Mouse (Mus musculus) heart, adult 2 months (tissue): ENCODE measurements at regions not wholly inside any gene's neighbourhood (a gene's known extent, or its start where the extent isn't known, plus 50 kb on each side); places are given as distances from the start of the nearest gene placed in this dataset.

ENCODE experiments used
- DNase-seq, 2 experiments: peaks; one replicate each; pipeline ENCODE4 v3.0.0; 2021
- H3K27ac ChIP-seq: fragments of 200-600 bp; 2 replicates; pipeline ENCODE4 v1.8.1; 2022
- H3K27me3 ChIP-seq: fragments of 200-500 bp; 2 replicates; pipeline ENCODE4 v1.6.1; 2012; ENCODE audit warnings: mild to moderate bottlenecking, low read length, inconsistent platforms, mixed read lengths; ENCODE audit not compliant: control insufficient read depth, insufficient read depth
- H3K36me3 ChIP-seq: fragments of 200-500 bp; 2 replicates; pipeline ENCODE4 v1.6.1; 2012; ENCODE audit warnings: low read length, inconsistent platforms; ENCODE audit not compliant: control insufficient read depth, insufficient read depth
- H3K4me1 ChIP-seq: fragments of 200-500 bp; 2 replicates; pipeline ENCODE4 v1.6.1; 2011; ENCODE audit warnings: low read length; ENCODE audit not compliant: control insufficient read depth, insufficient read depth
- H3K4me3 ChIP-seq: fragments of 200-600 bp; 2 replicates; pipeline ENCODE4 v1.8.1; 2022
- H3K79me2 ChIP-seq: fragments of 200-500 bp; replicated peaks from 2 replicates; pipeline ENCODE4 v1.6.1; 2012; ENCODE audit warnings: mild to moderate bottlenecking, inconsistent platforms, low read length, moderate library complexity, mixed read lengths; ENCODE audit not compliant: control insufficient read depth, insufficient read depth
- H3K9ac ChIP-seq: fragments of 200-500 bp; 2 replicates; pipeline ENCODE4 v1.6.1; 2012; ENCODE audit warnings: low read depth, mild to moderate bottlenecking, control low read depth, inconsistent platforms, low read length, mixed read lengths
- CTCF ChIP-seq: fragments of 200-600 bp; IDR thresholded peaks from 2 replicates; pipeline ENCODE4 v1.8.1; 2022; ENCODE audit warnings: antibody characterized with exemption, mild to moderate bottlenecking, moderate library complexity
- EP300 ChIP-seq: fragments of 200-500 bp; IDR thresholded peaks from 2 replicates; pipeline ENCODE4 v1.6.1; 2011; ENCODE audit warnings: low read depth, low read length, control low read depth; ENCODE audit not compliant: insufficient read depth
- POLR2A ChIP-seq: fragments of 200-500 bp; IDR thresholded peaks from 2 replicates; pipeline ENCODE4 v1.6.1; 2011; ENCODE audit warnings: mild to moderate bottlenecking, low read depth, low read length, control low read depth; ENCODE audit not compliant: insufficient read depth
- WGBS: fragments of 180-500 bp; shearing (Covaris S2); methylation state at CpG from one replicate; pipeline ENCODE4 v1.1.7; 2018; 5-methylcytosine and 5-hydroxymethylcytosine counted together
- intact Hi-C: fragments of 180-260 bp; cut with DNase I; formaldehyde crosslinking; loops from one replicate; pipeline ENCODE4 v1.15.1; 2025

DNA sequence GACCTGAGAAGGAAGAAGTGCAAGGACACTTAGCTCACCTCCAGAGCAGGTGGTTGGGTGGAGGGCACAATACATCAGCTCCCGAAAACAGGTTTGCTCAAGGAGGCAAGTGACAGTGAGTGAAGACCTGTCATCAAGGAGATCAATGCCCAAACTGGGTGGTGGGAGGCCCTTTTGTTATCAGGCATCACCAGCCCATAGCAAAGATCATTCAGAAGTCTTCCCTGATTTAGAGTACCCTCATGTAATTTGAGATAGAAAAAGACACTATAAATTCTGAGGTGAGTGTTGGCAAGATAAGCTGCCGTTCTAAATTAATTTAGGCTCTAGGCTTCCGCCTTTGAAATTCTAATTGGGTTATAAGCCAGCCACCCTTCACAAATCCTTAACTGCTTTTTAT, 76.1 kb upstream of the Tmem164 start:
- TF ChIP-seq POLR2A (no peak), EP300 (no peak), CTCF (no peak)
- Histone ChIP-seq H3K27ac (no peak overlapping the region), H3K4me3 (no peak overlapping the region), H3K79me2 (no peaks in the 10 kb centered on the region), H3K27me3 (no peaks in the 10 kb centered on the region), H3K36me3 (no peaks in the 10 kb centered on the region), H3K9ac (no peak overlapping the region), H3K4me1 (no peaks in the 10 kb centered on the region)
- 76% methylated on average over 3 of the region's 3 CpGs for WGBS
- DNase-seq: no peak
- intact Hi-C loops: no loop called here

DNA sequence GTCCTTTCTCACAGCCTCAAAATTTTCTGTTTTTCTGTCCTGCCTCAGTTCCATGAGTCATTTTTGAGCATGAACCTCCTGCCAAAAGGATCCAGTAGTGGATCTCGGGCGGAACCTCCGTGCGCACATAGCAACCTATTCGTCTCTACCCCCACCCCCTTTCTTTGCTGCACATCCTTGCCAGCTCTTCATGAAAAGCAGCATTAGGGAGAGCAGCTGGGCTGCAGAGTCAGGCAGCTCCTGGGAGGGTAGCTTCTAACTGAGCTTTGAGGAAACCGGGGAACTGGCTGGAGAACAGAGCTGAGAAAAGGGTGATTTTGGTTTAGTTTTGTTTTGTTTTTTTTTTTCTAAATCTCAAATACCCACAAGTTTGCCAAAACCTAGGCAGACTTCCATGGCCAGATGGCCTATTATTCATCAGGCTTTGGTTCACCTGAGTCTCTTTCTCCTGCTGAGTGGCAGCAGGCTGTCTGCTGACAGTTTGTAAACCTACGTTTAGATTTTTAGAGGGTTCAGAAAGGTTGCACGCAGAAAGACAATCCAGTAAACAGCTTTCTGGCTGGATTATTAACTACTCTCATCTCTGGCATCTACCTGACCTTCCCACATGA, 74.5 kb upstream of the Tmem164 start:
- Histone ChIP-seq H3K9ac (no peak overlapping the region), H3K79me2 (no peaks in the 10 kb centered on the region), H3K36me3 (no peaks in the 10 kb centered on the region), H3K4me3 (no peak overlapping the region), H3K27me3 (no peaks in the 10 kb centered on the region), H3K4me1 (no peaks in the 10 kb centered on the region), H3K27ac (no peak overlapping the region)
- no peak for DNase-seq
- TF ChIP-seq CTCF: no peak
- TF ChIP-seq POLR2A: no peak
- no peak for TF ChIP-seq EP300
- WGBS: 72% methylated on average over 8 of the region's 8 CpGs
- intact Hi-C loops: no loop called here

DNA sequence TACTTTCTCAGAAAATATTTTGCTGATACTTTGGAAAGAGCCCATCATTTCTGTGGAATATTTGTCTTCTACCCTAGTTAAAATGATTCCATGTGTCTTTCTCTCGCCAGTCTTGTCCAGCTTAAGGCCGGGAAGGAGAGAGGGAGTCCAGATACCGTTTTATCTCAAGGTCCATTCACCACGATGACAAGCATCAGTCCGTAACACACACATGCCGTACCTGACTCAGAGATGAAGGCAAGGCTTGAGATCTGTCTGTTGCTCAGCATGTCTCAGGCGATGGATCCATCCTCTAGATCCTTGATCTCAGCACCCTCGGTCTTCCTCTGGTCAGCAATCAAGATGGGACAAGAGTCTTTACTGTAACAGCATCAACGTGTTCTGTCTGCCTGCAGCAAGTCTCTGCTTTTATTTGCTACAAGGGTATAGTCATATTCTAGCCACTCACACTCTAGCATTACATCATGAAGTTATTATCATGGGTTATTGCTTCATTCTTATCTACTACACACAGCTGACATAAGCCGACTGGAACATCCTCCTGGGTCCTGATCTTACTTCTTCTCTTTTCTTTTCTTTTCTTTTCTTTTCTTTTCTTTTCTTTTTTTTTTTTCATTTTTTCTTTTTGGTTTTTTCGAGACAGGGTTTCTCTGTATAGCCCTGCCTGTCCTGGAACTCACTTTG, 64.9 kb upstream of the Tmem164 start:
- DNase-seq: no peak
- no peaks in the 10 kb centered on the region for H3K79me2 ChIP-seq
- H3K27ac ChIP-seq: no peak overlapping the region
- WGBS: 77% methylated on average over 11 of the region's 11 CpGs
- no peak for TF ChIP-seq CTCF
- TF ChIP-seq EP300: no peak
- TF ChIP-seq POLR2A: no peak
- H3K27me3 ChIP-seq: no peaks in the 10 kb centered on the region
- H3K4me1 ChIP-seq: no peaks in the 10 kb centered on the region
- no peaks in the 10 kb centered on the region for H3K36me3 ChIP-seq
- H3K4me3 ChIP-seq: no peak overlapping the region
- no peak overlapping the region for H3K9ac ChIP-seq
- intact Hi-C loops: no loop called here

DNA sequence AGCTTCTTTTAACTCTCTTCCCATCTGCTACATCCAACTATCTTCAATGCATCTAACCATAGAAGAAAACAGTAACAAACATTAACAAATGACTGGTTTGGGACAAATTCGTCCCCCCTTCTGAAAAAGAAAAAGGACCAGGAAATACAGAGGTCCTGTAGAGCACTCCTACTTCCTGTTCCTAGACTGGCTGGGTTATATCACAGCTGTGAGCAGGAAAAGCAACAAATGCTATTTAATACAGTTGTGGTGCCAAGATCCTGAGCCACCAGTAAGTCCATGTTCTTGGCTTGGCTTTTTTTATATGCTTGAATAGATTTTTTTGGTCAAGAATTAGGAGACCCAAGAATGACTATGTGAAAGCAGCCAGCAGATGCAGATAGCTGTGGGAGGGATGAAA, 62.8 kb upstream of the Tmem164 start:
- Histone ChIP-seq H3K79me2 (no peaks in the 10 kb centered on the region), H3K36me3 (no peaks in the 10 kb centered on the region), H3K27me3 (no peaks in the 10 kb centered on the region), H3K4me1 (no peaks in the 10 kb centered on the region), H3K27ac (no peak overlapping the region), H3K4me3 (no peak overlapping the region), H3K9ac (no peak overlapping the region)
- intact Hi-C loops: no loop called here
- no peak for DNase-seq
- TF ChIP-seq EP300 (no peak), CTCF (no peak), POLR2A (no peak)
- WGBS: 22% methylated on average over 1 of the region's 1 CpGs

DNA sequence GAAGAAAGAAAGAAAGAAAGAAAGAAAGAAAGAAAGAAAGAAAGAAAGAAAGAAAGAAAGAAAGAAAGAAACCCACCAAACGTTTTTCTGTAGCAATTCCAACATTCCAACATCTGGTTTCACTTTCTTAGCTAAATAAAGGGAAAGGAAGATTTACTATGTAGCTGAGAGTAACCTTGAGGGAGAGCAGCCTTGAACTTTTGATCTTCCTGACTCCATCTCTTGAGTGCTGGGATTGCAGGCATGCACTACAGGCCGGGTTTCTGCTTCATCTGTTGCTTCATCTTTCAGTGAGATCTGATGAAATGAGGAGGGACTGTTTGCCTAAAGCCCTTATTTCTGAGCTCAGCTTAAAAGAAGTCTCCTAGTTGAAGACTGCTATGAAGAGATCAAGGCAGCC, 57.8 kb upstream of the Tmem164 start:
- Histone ChIP-seq H3K27me3 (no peaks in the 10 kb centered on the region), H3K36me3 (no peaks in the 10 kb centered on the region), H3K9ac (no peak overlapping the region), H3K4me3 (no peak overlapping the region), H3K79me2 (no peaks in the 10 kb centered on the region), H3K27ac (no peak overlapping the region), H3K4me1 (no peaks in the 10 kb centered on the region)
- intact Hi-C loops: no loop called here
- TF ChIP-seq CTCF: no peak
- no peak for TF ChIP-seq POLR2A
- no peak for TF ChIP-seq EP300
- 34% methylated on average over 2 of the region's 2 CpGs for WGBS
- DNase-seq: no peak

DNA sequence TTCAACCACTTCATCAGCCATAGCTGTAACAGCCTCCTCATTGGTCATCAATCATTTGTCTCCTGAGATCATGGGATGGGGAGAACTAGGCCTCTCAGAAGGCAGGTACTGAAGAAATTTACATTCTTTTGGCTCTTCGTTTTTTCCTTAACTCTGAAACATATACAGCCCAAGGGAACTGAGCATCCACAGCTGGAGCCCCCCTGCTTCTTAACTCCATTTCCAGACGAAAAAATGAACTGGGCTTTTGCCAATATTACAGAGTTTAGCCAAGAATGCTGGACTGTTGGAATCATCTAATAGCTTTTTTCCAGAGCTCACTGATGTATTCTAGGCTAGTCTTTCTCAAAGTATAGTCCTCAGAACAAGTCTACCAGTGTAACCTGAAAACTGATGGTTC, 57.3 kb upstream of the Tmem164 start:
- 52% methylated on average over 2 of the region's 2 CpGs for WGBS
- H3K27ac ChIP-seq: no peak overlapping the region

More for the DNA sequence above, 57.3 kb upstream of the Tmem164 start:
- Histone ChIP-seq H3K36me3 (no peaks in the 10 kb centered on the region), H3K79me2 (no peaks in the 10 kb centered on the region), H3K4me1 (no peaks in the 10 kb centered on the region), H3K27me3 (no peaks in the 10 kb centered on the region), H3K4me3 (no peak overlapping the region), H3K9ac (no peak overlapping the region)
- DNase-seq: no peak
- TF ChIP-seq POLR2A (no peak), CTCF (no peak), EP300 (no peak)
- intact Hi-C loops: no loop called here
